Mouse (Mus musculus): ENCODE data around the gene Pnpla2. TPM values are rescaled to one million over a fixed set of nuclear protein-coding genes. Genes with fewer than 3 reads are reported as not detected.

Pnpla2 gene
- polyA plus RNA-seq, 1 experiment from 2014 or later, result 26.3 TPM

DNA sequence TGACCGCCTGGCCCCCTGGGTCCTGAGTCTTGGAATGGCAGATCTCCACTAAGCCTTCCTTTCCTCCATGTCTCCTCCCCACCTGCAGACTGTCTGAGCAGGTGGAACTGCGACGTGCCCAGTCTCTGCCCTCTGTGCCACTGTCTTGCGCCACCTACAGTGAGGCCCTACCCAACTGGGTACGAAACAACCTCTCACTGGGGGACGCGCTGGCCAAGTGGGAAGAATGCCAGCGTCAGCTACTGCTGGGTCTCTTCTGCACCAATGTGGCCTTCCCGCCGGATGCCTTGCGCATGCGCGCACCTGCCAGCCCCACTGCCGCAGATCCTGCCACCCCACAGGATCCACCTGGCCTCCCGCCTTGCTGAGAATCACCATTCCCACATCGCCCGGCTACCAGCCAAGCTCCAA lies 4.3 kb downstream of the Pnpla2 start:
- Histone ChIP-seq H3K36me3 (ENCODE audit: insufficient read depth) (peaks cover 11% of the 10 kb centered on the region; the same call in 1 of the 2 replicates), H3K4me2 (no peak overlapping the region), H3K4me1 (ENCODE audit: insufficient read depth) (peaks cover 8% of the 10 kb centered on the region; the same call in 1 of the 2 replicates), H3K4me3 (ENCODE audit: low read depth, low read length) (no peak overlapping the region), H3K9me3 (ENCODE audit: low read depth, low read length) (no peaks in the 10 kb centered on the region), H3K9ac (no peak overlapping the region), H3K27ac (ENCODE audit: low read depth) (no peak overlapping the region), H3K27me3 (ENCODE audit: insufficient read depth, low read length) (peaks cover 43% of the 10 kb centered on the region)
- DNase-seq (no peak), ATAC-seq (ENCODE audit: insufficient read depth) (no peak)
- 87% methylated on average over 17 of the region's 17 CpGs for WGBS
- no peak for TF ChIP-seq CTCF (IDR thresholded peaks at IDR 0.05; ENCODE audit: low read depth)

DNA sequence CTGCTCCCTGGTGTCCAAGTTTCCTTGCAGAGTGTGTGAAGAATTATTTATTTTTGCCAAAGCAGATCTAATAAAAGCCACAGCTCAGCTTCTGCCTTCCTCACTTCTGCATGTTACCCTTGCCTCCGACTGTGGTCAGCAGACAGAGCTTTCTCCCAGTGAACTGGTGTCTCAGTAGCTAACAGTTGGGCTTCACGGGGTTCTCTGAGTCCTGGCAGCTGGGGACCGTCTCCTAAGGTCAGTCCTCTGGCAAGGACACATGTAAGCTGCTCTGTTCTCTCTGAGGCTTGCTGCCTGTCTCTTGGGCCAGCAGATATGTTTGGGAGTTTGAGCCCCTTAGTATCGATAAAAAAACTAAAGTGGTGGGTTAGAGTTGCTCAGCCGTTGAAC lies 5.0 kb downstream of the Pnpla2 start:
- TF ChIP-seq CTCF (IDR thresholded peaks at IDR 0.05; ENCODE audit: low read depth), result no peak
- no peak for DNase-seq
- Histone ChIP-seq H3K4me1 (ENCODE audit: insufficient read depth) (peaks cover 14% of the 10 kb centered on the region), H3K4me3 (ENCODE audit: low read depth, low read length) (no peak overlapping the region), H3K36me3 (ENCODE audit: insufficient read depth) (peaks cover 11% of the 10 kb centered on the region; the same call in 1 of the 2 replicates), H3K9me3 (ENCODE audit: low read depth, low read length) (no peaks in the 10 kb centered on the region), H3K9ac (no peak overlapping the region), H3K27ac (ENCODE audit: low read depth) (no peak overlapping the region), H3K4me2 (no peak overlapping the region), H3K27me3 (ENCODE audit: insufficient read depth, low read length) (peaks cover 49% of the 10 kb centered on the region)
- 32% methylated on average over 5 of the region's 5 CpGs for WGBS
- ATAC-seq (ENCODE audit: insufficient read depth), result no peak

DNA sequence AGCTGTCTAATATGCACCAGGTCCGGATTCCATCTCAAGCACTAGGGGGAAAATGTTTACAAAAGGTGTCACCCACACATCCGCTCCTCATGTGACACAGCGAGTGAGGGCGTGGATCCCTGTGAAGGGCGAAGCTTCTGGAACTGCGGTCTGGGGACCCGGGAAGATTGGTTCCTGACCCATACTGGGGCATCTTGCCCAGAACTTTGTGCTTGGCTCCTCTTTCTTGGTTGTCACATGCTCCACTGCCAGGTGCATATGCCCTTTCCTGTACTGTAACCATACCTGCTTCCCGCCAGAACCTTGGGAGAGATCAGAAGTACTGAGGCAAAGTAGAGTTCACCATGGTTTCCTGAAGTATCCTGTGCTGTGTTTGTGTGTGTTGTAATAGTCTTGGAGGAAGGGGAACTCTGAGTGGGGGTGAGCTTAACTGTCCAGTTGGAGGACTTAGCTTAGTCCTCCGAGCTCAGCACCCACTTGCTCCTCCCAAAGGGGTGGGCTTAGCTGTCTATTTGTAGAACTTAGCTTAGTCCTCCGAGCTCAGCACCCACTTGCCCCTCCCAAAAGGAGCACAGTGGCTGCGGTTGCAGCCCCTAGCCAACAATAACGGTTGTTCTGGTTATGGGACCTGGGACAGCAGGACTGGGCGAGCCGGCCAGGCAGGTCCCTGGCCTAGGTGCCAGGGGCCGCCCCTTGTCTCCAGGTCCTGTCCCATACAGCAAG lies 5.6 kb downstream of the Pnpla2 start, which contains the start of gene Cracr2b:
TSS of gene Cracr2b (plus strand) at position 704 of the 723 bp plus-strand sequence.
- peaks cover 55% of the 10 kb centered on the region for H3K27me3 ChIP-seq (ENCODE audit: insufficient read depth, low read length)
- H3K36me3 ChIP-seq (ENCODE audit: insufficient read depth), result peaks cover 11% of the 10 kb centered on the region; the same call in 1 of the 2 replicates
- TF ChIP-seq CTCF (IDR thresholded peaks at IDR 0.05; ENCODE audit: low read depth), result no peak
- H3K4me3 ChIP-seq (ENCODE audit: low read depth, low read length), result peak within 1 kb of the TSS; percentile 45
- ATAC-seq (ENCODE audit: insufficient read depth), result no peak
- 42% methylated on average over 15 of the region's 15 CpGs for WGBS
- H3K9ac ChIP-seq, result peak within 1 kb of the TSS; percentile 58
- peak within 1 kb of the TSS; percentile 76 for H3K4me2 ChIP-seq
- no peaks in the 10 kb centered on the region for H3K9me3 ChIP-seq (ENCODE audit: low read depth, low read length)
- H3K4me1 ChIP-seq (ENCODE audit: insufficient read depth), result peaks cover 13% of the 10 kb centered on the region
- 0 out of 2 replicates have a peak within 1 kb of the TSS, but pooled peaks have one; percentile 18 for H3K27ac ChIP-seq (ENCODE audit: low read depth)
- DNase-seq, result no peak

DNA sequence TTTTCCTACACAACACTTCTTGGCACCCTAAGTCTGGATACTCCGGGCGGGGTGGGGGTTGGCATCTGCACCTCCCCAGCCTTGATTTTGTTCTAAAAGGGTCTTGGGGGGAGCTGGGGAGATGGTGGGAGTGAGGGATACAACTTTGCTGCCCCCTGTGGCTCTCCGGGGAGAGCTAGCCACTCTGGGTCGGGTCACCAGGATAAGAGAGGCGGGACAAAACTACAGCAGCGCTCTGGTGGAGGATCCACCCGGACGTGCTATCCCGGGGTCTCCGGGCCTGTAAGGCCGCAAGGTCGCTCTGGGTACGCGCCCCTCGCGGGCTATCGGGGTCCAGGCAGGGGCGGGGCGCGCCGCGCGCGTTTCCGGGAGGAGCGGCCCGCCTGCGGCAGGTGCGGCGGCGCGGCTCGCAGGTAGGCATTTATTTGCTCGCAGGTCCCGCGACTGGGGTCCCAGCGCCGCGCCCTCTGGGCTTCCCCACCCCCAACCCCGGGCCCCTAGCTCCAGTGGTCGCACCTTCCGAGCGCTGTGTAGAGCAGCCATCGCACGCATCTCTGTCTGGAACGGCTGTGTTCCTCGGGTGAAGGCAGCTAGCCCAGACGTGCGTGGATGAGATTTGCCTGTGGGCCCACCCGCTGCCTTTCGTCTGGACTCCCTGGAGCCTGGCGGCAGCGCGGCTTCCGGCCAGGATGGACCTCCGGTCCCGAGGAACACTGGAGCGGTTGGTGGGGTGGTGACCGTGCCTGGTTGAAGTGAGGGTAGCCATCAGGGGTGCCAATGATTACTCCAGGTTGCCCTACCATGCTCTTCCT lies 6.7 kb downstream of the Pnpla2 start:
- Histone ChIP-seq H3K4me2 (peak overlapping the region; percentile 76), H3K9ac (peak overlapping the region; percentile 58), H3K27me3 (ENCODE audit: insufficient read depth, low read length) (peaks cover 63% of the 10 kb centered on the region), H3K4me1 (ENCODE audit: insufficient read depth) (peaks cover 7% of the 10 kb centered on the region), H3K9me3 (ENCODE audit: low read depth, low read length) (no peaks in the 10 kb centered on the region), H3K36me3 (ENCODE audit: insufficient read depth) (peaks cover 11% of the 10 kb centered on the region; the same call in 1 of the 2 replicates), H3K27ac (ENCODE audit: low read depth) (0 out of 2 replicates have a peak overlapping the region, but pooled peaks have one; percentile 18), H3K4me3 (ENCODE audit: low read depth, low read length) (peak overlapping the region; percentile 45)
- peak; percentile 44 for TF ChIP-seq CTCF (IDR thresholded peaks at IDR 0.05; ENCODE audit: low read depth)
- ATAC-seq (ENCODE audit: insufficient read depth) (no peak), DNase-seq (peak; percentile 37)
- 1% methylated on average over 56 of the region's 59 CpGs for WGBS

DNA sequence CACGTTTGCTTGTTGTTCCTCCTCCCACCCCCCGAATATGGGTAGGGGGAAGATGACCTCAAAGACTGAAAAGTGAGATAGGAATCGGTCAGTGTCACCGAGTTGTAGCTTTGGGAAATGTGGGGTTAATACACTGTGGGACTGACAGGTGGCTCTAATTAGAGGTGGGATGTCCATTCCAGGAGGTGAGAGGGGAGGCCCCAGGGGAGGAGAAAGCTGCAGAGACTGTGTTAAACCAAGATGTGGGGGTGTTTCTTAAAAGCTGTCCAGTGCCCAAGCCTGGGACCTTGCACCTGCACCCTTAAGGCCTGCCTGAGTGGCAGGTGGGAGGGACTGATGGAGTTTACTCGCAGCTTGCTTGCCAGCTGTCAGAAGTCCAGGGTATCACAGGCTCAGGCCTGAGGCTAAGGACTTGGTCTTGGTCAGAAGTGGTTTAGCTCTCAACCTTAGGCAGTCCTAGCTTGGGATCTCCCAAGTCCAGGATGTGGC lies 7.4 kb downstream of the Pnpla2 start:
- Histone ChIP-seq H3K9me3 (ENCODE audit: low read depth, low read length) (no peaks in the 10 kb centered on the region), H3K27me3 (ENCODE audit: insufficient read depth, low read length) (peaks cover 62% of the 10 kb centered on the region), H3K4me3 (ENCODE audit: low read depth, low read length) (peak overlapping the region; percentile 45), H3K36me3 (ENCODE audit: insufficient read depth) (peaks cover 11% of the 10 kb centered on the region; the same call in 1 of the 2 replicates), H3K9ac (peak overlapping the region; percentile 58; the same call in 1 of the 2 replicates), H3K27ac (ENCODE audit: low read depth) (no peak overlapping the region), H3K4me2 (peak overlapping the region; percentile 76), H3K4me1 (ENCODE audit: insufficient read depth) (peaks cover 11% of the 10 kb centered on the region)
- 8% methylated on average over 5 of the region's 5 CpGs for WGBS
- ATAC-seq (ENCODE audit: insufficient read depth) (no peak), DNase-seq (no peak)
- TF ChIP-seq CTCF (IDR thresholded peaks at IDR 0.05; ENCODE audit: low read depth), result no peak

DNA sequence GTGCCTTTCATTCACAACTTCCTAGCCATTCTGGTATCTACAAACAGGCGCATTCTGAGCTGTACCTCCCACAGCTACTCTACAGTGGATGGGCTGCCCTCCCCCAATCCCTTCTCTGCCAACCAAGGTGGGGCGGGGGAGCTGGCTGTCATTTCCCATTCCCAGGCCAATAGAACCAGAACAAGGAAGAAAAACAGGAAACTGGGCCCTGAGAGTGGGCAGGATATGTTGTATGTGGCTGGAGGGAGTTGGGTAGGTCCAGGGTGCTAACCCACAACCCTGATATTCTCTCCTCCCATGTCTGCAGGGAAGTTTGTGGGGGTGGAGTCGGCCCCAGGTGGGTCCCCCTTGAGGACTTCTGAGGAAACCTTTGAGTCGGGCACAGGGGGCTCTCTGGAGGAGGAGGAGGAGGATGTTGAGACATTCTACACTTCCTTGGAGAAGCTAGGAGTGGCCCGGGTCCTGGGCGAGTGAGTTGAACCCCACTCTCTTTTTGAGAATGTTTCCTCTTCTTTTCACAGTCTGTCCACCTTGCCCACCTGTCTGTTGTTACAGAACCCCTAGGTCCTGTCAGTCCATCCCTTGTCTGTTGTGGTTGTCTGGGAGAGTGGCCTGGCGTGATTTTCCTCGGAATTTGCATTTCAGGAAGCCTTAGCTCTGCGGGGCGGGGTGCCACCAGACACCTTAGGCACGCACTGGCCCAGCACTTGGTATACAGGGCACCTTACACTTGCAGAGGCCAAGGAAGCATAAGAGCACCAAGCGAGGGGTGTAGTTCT lies 9.0 kb downstream of the Pnpla2 start:
- Histone ChIP-seq H3K4me1 (ENCODE audit: insufficient read depth) (peaks cover 21% of the 10 kb centered on the region), H3K4me3 (ENCODE audit: low read depth, low read length) (peak overlapping the region; percentile 24), H3K4me2 (peak overlapping the region; percentile 49), H3K9me3 (ENCODE audit: low read depth, low read length) (no peaks in the 10 kb centered on the region), H3K27me3 (ENCODE audit: insufficient read depth, low read length) (peaks cover 62% of the 10 kb centered on the region), H3K27ac (ENCODE audit: low read depth) (peak overlapping the region; percentile 36; the same call in 1 of the 2 replicates), H3K9ac (no peak overlapping the region; the same call in 1 of the 2 replicates), H3K36me3 (ENCODE audit: insufficient read depth) (peaks cover 8% of the 10 kb centered on the region; the same call in 1 of the 2 replicates)
- no peak for TF ChIP-seq CTCF (IDR thresholded peaks at IDR 0.05; ENCODE audit: low read depth)
- no peak for ATAC-seq (ENCODE audit: insufficient read depth)
- DNase-seq, result peak; percentile 54
- WGBS, result 25% methylated on average over 12 of the region's 12 CpGs

Measured in lung, embryonic 14.5 days (tissue).